Mouse (Mus musculus) erythroblast, embryonic 14.5 days (primary cell): ENCODE measurements around the gene Tmc7. TPM values are rescaled to one million over a fixed set of nuclear protein-coding genes. Genes with fewer than 3 reads are reported as not detected.

Experiments
- H3K27me3 ChIP-seq: 2 replicates; pipeline ENCODE4 v1.6.1; 2012; ENCODE audit warnings: inconsistent platforms; ENCODE audit not compliant: control insufficient read depth
- H3K36me3 ChIP-seq: 2 replicates; pipeline ENCODE4 v1.6.1; 2012; ENCODE audit warnings: mild to moderate bottlenecking, inconsistent platforms; ENCODE audit not compliant: control insufficient read depth
- H3K4me1 ChIP-seq: 2 replicates; pipeline ENCODE4 v1.6.1; 2012; ENCODE audit warnings: inconsistent platforms; ENCODE audit not compliant: control insufficient read depth
- H3K4me3 ChIP-seq: replicated peaks from 2 replicates; pipeline ENCODE3; 2012; ENCODE audit warnings: moderate library complexity, mild to moderate bottlenecking, inconsistent platforms
- H3K9me3 ChIP-seq: 2 replicates; pipeline ENCODE4 v1.6.1; 2012; ENCODE audit warnings: low read length, inconsistent platforms, mixed read lengths; ENCODE audit not compliant: control insufficient read depth
- GATA1 ChIP-seq: IDR thresholded peaks from 2 replicates; pipeline ENCODE4 v1.6.1; 2012; ENCODE audit warnings: low read length, inconsistent platforms, mixed read lengths
- TAL1 ChIP-seq: IDR thresholded peaks from 3 replicates; pipeline ENCODE4 v1.6.1; 2012; ENCODE audit warnings: low read length, inconsistent platforms, mixed read lengths
- polyA plus RNA-seq: library from polyadenylated mRNA; stranded (reverse); fragments of >175 nt; gene quantifications from 2 replicates; pipeline ENCODE4 v1.2.3, GENCODE M21; 2012

Gene Tmc7
- polyA plus RNA-seq, 1 experiment: not detected

GRCm38 (mm10) chr7:118522077-118522476 is 62.5 kb downstream of the Tmc7 start:
- H3K4me1 ChIP-seq: peaks cover 3% of the 10 kb centered on the region; the same call in 1 of the 2 replicates
- TF ChIP-seq TAL1 (no peak), GATA1 (no peak)
- no peak overlapping the region for H3K4me3 ChIP-seq
- H3K9me3 ChIP-seq: no peaks in the 10 kb centered on the region
- H3K36me3 ChIP-seq: peaks cover 24% of the 10 kb centered on the region
- H3K27me3 ChIP-seq: no peaks in the 10 kb centered on the region; the same call in 1 of the 2 replicates

- Histone ChIP-seq H3K4me3 (no peak overlapping the region), H3K9me3 (no peaks in the 10 kb centered on the region), H3K27me3 (no peaks in the 10 kb centered on the region; the same call in 1 of the 2 replicates), H3K36me3 (peaks cover 4% of the 10 kb centered on the region), H3K4me1 (peaks cover 3% of the 10 kb centered on the region; the same call in 1 of the 2 replicates)
- TF ChIP-seq GATA1 (no peak), TAL1 (no peak)
These were observed 64.9 kb downstream of the Tmc7 start for GRCm38 (mm10) chr7:118519661-118520060.

GRCm38 (mm10) chr7:118518687-118519086 is 65.8 kb downstream of the Tmc7 start:
- Histone ChIP-seq H3K4me1 (peaks cover 3% of the 10 kb centered on the region; the same call in 1 of the 2 replicates), H3K4me3 (no peak overlapping the region), H3K9me3 (no peaks in the 10 kb centered on the region), H3K27me3 (no peaks in the 10 kb centered on the region; the same call in 1 of the 2 replicates), H3K36me3 (no peaks in the 10 kb centered on the region)
- no peak for TF ChIP-seq TAL1
- no peak for TF ChIP-seq GATA1

- Histone ChIP-seq H3K27me3 (no peaks in the 10 kb centered on the region; the same call in 1 of the 2 replicates), H3K4me3 (no peak overlapping the region), H3K9me3 (no peaks in the 10 kb centered on the region), H3K36me3 (no peaks in the 10 kb centered on the region), H3K4me1 (peaks cover 3% of the 10 kb centered on the region; the same call in 1 of the 2 replicates)
- TF ChIP-seq TAL1 (no peak), GATA1 (no peak)
These were observed 66.7 kb downstream of the Tmc7 start for GRCm38 (mm10) chr7:118517819-118518218.

GRCm38 (mm10) chr7:118508556-118508955 is 76.0 kb downstream of the Tmc7 start:
- no peak for TF ChIP-seq TAL1
- no peak for TF ChIP-seq GATA1
- Histone ChIP-seq H3K4me1 (no peaks in the 10 kb centered on the region), H3K27me3 (no peaks in the 10 kb centered on the region), H3K4me3 (no peak overlapping the region), H3K36me3 (no peaks in the 10 kb centered on the region), H3K9me3 (no peaks in the 10 kb centered on the region)

- TF ChIP-seq GATA1: no peak
- no peaks in the 10 kb centered on the region for H3K36me3 ChIP-seq
- no peaks in the 10 kb centered on the region for H3K9me3 ChIP-seq
- no peaks in the 10 kb centered on the region for H3K4me1 ChIP-seq
- no peaks in the 10 kb centered on the region for H3K27me3 ChIP-seq
- no peak overlapping the region for H3K4me3 ChIP-seq
These were observed 80.7 kb downstream of the Tmc7 start for GRCm38 (mm10) chr7:118503844-118504243.

GRCm38 (mm10) chr7:118502333-118502732 is 82.2 kb downstream of the Tmc7 start:
- no peaks in the 10 kb centered on the region for H3K4me1 ChIP-seq
- TF ChIP-seq GATA1 (no peak), TAL1 (no peak)
- no peaks in the 10 kb centered on the region for H3K36me3 ChIP-seq
- no peak overlapping the region for H3K4me3 ChIP-seq
- no peaks in the 10 kb centered on the region for H3K27me3 ChIP-seq
- no peaks in the 10 kb centered on the region for H3K9me3 ChIP-seq

- Histone ChIP-seq H3K27me3 (no peaks in the 10 kb centered on the region), H3K4me3 (no peak overlapping the region)
- no peak for TF ChIP-seq TAL1
- TF ChIP-seq GATA1: no peak
These were observed 84.6 kb downstream of the Tmc7 start for GRCm38 (mm10) chr7:118499784-118500435.

GRCm38 (mm10) chr7:118498984-118499783 is 85.4 kb downstream of the Tmc7 start:
- no peak overlapping the region for H3K4me3 ChIP-seq
- no peaks in the 10 kb centered on the region for H3K9me3 ChIP-seq
- H3K4me1 ChIP-seq: no peaks in the 10 kb centered on the region
- no peaks in the 10 kb centered on the region for H3K27me3 ChIP-seq
- no peaks in the 10 kb centered on the region for H3K36me3 ChIP-seq
- no peak for TF ChIP-seq GATA1
- no peak for TF ChIP-seq TAL1

More at GRCm38 (mm10) chr7:118499784-118500435, 84.6 kb downstream of the Tmc7 start:
- H3K36me3 ChIP-seq: no peaks in the 10 kb centered on the region
- no peaks in the 10 kb centered on the region for H3K9me3 ChIP-seq
- H3K4me1 ChIP-seq: no peaks in the 10 kb centered on the region
